Mouse (Mus musculus) cortical plate, adult 2 months (tissue): ENCODE measurements around the gene Fgfr2.

ENCODE experiments used
- CTCF ChIP-seq: fragments of 200-500 bp; IDR thresholded peaks from 2 replicates; pipeline ENCODE4 v1.5.1; 2011; ENCODE audit warnings: mild to moderate bottlenecking, control low read depth, low read length; ENCODE audit not compliant: insufficient read depth; ENCODE audit errors: extremely low read depth
- POLR2A ChIP-seq: fragments of 200-500 bp; IDR thresholded peaks from 2 replicates; pipeline ENCODE4 v1.6.1; 2011; ENCODE audit warnings: mild to moderate bottlenecking, low read length, control low read depth; ENCODE audit not compliant: insufficient read depth; ENCODE audit errors: extremely low read depth

DNA sequence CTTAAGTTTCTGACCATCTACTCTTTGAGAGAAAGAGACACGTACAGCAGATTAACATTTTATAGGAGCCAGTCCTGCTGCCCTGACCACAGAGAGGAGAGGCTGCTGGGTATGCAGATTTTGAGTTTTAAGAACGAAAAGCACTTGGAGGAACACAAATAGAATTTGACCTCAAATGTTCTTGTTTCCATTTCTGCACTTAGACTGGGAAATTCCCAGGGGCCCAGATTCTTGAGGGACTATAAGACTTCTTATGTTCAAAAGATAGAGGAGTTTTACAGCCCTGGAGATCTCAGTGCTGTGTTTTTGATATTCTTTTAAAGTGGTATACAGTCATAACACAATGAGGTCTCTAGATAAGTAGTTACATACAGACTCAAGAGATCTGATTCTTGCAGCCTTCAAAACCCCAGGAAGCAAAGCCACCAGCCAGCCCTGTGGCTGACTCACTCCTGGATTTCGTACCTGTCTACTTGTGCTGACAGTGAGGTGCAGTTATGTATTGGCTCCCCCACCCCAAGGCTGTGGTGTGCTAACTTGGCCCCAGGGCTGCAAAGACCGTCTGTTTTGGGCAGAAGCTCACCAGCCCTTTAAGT, 358.2 kb downstream of the Fgfr2 start:
- no peak for TF ChIP-seq POLR2A
- no peak for TF ChIP-seq CTCF
